Mouse (Mus musculus) retina, postnatal 7 days (tissue): ENCODE measurements around the gene Lmx1a.

Source experiments
- DNase-seq: peaks from one replicate; pipeline ENCODE4 v3.0.0-alpha.2; 2012; ENCODE audit warnings: low read depth, low spot score

Gene Lmx1a

GRCm38 (mm10) chr1:167781787-167782484, 92.9 kb downstream of the Lmx1a start:
- DNase-seq: peak; percentile 61

- DNase-seq: no peak
Measured at GRCm38 (mm10) chr1:167784067-167784466, 95.0 kb downstream of the Lmx1a start.

- DNase-seq: no peak
Measured at GRCm38 (mm10) chr1:167788684-167789413, 99.8 kb downstream of the Lmx1a start.

GRCm38 (mm10) chr1:167789448-167789847, 100.4 kb downstream of the Lmx1a start:
- DNase-seq: no peak

- DNase-seq: no peak
Measured at GRCm38 (mm10) chr1:167790688-167791087, 101.7 kb downstream of the Lmx1a start.

- no peak for DNase-seq
Measured at GRCm38 (mm10) chr1:167791221-167791620, 102.2 kb downstream of the Lmx1a start.

- DNase-seq: no peak
Measured at GRCm38 (mm10) chr1:167801923-167802322, 112.9 kb downstream of the Lmx1a start.

GRCm38 (mm10) chr1:167802510-167803271, 113.7 kb downstream of the Lmx1a start:
- DNase-seq: peak; percentile 61

GRCm38 (mm10) chr1:167803351-167803981, 114.4 kb downstream of the Lmx1a start:
- no peak for DNase-seq

- DNase-seq: no peak
Measured at GRCm38 (mm10) chr1:167804836-167805235, 115.8 kb downstream of the Lmx1a start.

- DNase-seq: no peak
Measured at GRCm38 (mm10) chr1:167811141-167811540, 122.1 kb downstream of the Lmx1a start.

- no peak for DNase-seq
Measured at GRCm38 (mm10) chr1:167815166-167815565, 126.1 kb downstream of the Lmx1a start.

GRCm38 (mm10) chr1:167817028-167817427, 128.0 kb downstream of the Lmx1a start:
- no peak for DNase-seq

GRCm38 (mm10) chr1:167817616-167818015, 128.6 kb downstream of the Lmx1a start:
- no peak for DNase-seq

- DNase-seq: no peak
Measured at GRCm38 (mm10) chr1:167820031-167820430, 131.0 kb downstream of the Lmx1a start.

GRCm38 (mm10) chr1:167821125-167821524, 132.1 kb downstream of the Lmx1a start:
- no peak for DNase-seq

GRCm38 (mm10) chr1:167830291-167830690, 141.3 kb downstream of the Lmx1a start:
- no peak for DNase-seq

- no peak for DNase-seq
Measured at GRCm38 (mm10) chr1:167831601-167832000, 142.6 kb downstream of the Lmx1a start.

GRCm38 (mm10) chr1:167854801-167855200, 165.8 kb downstream of the Lmx1a start:
- DNase-seq: no peak

GRCm38 (mm10) chr1:167872028-167872427, 183.0 kb downstream of the Lmx1a start:
- DNase-seq: no peak

- DNase-seq: no peak
Measured at GRCm38 (mm10) chr1:167874099-167874498, 185.1 kb downstream of the Lmx1a start.

GRCm38 (mm10) chr1:167877931-167878330, 188.9 kb downstream of the Lmx1a start:
- no peak for DNase-seq
